Mouse (Mus musculus) cortical plate, adult 2 months (tissue): ENCODE measurements around the gene Vegfb. TPM values are rescaled to one million over a fixed set of nuclear protein-coding genes. Genes with fewer than 3 reads are reported as not detected.
A peak's percentile ranks its signal among the peaks of the same experiment; 100 is the strongest.
"Not testable (repeated sequence)": the region's sequence is repeated elsewhere in the genome, so short reads cannot be mapped to it uniquely, and the experiment has no call there.

Source experiments
- H3K27ac ChIP-seq: fragments of 200-500 bp; 2 replicates; pipeline ENCODE4 v1.5.1; 2012; ENCODE audit warnings: low read length, control low read depth, inconsistent platforms; ENCODE audit not compliant: insufficient read depth
- H3K4me1 ChIP-seq: fragments of 200-500 bp; 2 replicates; pipeline ENCODE4 v1.6.1; 2011; ENCODE audit warnings: low read length; ENCODE audit not compliant: control insufficient read depth, insufficient read depth
- H3K4me3 ChIP-seq: fragments of 200-500 bp; 2 replicates; pipeline ENCODE4 v1.5.1; 2011; ENCODE audit warnings: mild to moderate bottlenecking, low read length, control low read depth; ENCODE audit not compliant: insufficient read depth
- CTCF ChIP-seq: fragments of 200-500 bp; IDR thresholded peaks from 2 replicates; pipeline ENCODE4 v1.5.1; 2011; ENCODE audit warnings: mild to moderate bottlenecking, control low read depth, low read length; ENCODE audit not compliant: insufficient read depth; ENCODE audit errors: extremely low read depth
- POLR2A ChIP-seq: fragments of 200-500 bp; IDR thresholded peaks from 2 replicates; pipeline ENCODE4 v1.6.1; 2011; ENCODE audit warnings: mild to moderate bottlenecking, low read length, control low read depth; ENCODE audit not compliant: insufficient read depth; ENCODE audit errors: extremely low read depth
- polyA plus RNA-seq: library from polyadenylated mRNA; depleted of rRNA; stranded (reverse); fragments of >200 nt; gene quantifications from 2 replicates; pipeline ENCODE4 v1.2.3, GENCODE M21; 2012

Vegfb gene
- polyA plus RNA-seq, 1 experiment: 99.6 TPM

DNA sequence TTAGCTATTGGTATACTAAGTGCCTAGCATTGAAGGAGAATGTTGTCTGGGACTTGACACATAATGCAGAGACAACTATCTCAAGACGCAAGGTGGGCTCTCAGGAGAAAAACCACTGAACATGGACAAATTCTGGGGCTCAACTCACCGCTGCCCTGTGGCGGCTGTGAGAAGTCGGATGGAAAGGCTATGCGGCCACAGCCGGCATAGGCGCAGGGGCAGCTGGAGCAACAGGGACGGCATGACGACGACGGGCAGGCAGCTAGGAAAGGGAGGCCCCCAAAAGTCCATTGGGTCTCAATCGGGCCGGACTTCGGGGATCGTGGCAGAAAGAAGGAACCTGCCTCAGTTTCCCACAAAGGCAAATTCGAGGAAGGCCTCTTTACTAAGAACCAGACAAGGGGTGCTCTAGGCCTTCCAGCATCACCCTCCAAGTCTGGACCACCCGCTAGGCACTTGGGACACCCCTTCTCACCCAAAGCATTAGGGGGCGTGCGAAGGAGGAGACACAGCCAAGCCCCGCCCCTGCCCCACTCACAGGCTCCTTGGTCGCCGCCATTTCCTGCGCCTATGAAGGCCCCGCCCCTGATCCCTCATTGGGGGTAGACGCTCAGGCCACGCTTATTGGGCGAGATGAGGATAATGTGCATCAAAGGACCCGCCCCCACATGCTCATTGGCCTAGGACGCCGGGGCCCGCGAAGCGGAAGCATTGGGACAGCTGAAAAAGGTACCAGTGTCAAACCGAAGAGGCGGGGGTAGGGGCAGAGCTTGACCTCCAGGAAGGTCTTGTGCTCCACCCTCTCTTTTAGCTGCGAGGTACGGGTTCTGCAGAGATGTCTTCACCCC is 4.8 kb upstream of the Vegfb start, which contains the start of gene Dnajc4:
Gene Dnajc4, minus strand, starts transcription at position 562 of the 848 bp plus-strand sequence.
- H3K4me1 ChIP-seq: peaks cover 5% of the 10 kb centered on the region; the same call in 1 of the 2 replicates
- TF ChIP-seq CTCF (no peak), POLR2A (0 out of 2 replicates have a peak, but pooled peaks have one; percentile 5)

DNA sequence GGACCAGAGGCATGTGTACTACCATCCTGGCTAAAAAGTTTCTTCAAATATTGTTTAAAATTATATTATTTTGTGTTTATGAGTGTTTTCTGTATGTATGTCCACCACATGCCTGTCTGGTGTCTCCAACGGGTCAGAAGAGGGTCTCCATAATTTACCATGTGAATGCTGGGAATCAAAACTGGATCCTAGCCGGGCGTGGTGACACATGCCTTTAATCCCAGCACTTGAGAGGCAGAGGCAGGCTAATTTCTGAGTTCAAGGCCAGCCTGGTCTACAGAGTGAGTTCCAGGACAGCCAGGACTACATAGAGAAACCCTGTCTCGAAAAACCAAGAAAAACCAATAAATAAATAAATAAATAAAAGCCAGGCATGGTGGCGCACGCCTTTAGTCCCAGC is 3.7 kb upstream of the Vegfb start:
- H3K4me1 ChIP-seq: not testable (repeated sequence)

More for the DNA sequence above, 4.8 kb upstream of the Vegfb start, which contains the start of gene Dnajc4:
- Histone ChIP-seq H3K4me3 (peak within 1 kb of the TSS; percentile 47), H3K27ac (no peak within 1 kb of the TSS)

DNA sequence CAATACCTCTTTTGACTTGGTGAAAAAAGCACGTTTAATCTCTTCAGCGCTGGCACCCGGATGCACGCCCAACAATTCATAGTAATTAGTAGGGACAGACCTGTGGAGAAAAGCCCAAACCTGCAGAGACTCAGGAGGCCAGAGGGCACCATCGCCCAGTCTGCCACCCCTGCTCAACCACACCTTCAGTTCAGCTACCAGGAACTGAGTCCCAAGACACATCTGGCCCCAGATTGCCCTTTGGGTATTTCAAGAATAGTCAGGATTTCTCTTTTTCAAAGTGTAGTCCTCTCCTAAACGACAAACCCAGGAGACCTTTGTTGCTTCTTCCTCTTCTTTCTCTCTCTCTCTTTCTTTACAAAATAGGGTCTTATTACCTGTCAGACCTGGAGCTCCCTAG is 3.3 kb upstream of the Vegfb start:
- TF ChIP-seq POLR2A (no peak), CTCF (no peak)
- no peak overlapping the region for H3K4me3 ChIP-seq
- H3K4me1 ChIP-seq: 0 out of 2 replicates have a peak, but pooled peaks cover 2% of the 10 kb centered on the region
- no peak overlapping the region for H3K27ac ChIP-seq

More for the DNA sequence above, 3.7 kb upstream of the Vegfb start:
- H3K4me3 ChIP-seq, H3K27ac ChIP-seq: not testable (repeated sequence)

DNA sequence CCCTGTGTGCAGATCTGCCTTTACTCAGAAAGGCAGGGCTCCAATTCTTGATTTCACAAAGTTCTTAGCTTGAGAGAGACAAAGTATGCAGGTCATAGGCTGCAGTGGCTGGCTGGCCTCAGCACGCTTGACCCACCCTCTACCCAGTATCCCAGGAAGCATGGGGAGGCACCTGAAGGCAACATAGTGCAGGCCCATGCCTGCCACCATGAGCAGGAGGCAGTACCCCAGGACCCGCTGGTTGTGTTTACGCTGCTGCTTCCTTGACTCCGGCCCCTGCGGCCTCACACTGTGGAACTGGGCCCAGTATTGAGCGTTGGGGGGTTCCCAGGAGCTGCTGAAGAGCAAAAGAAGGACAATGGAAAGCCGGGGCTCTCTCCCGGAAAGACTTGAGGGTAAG is 1.8 kb upstream of the Vegfb start:
- no peak for TF ChIP-seq CTCF
- no peak for TF ChIP-seq POLR2A
- Histone ChIP-seq H3K27ac (no peak overlapping the region), H3K4me3 (no peak overlapping the region), H3K4me1 (0 out of 2 replicates have a peak, but pooled peaks cover 2% of the 10 kb centered on the region)

DNA sequence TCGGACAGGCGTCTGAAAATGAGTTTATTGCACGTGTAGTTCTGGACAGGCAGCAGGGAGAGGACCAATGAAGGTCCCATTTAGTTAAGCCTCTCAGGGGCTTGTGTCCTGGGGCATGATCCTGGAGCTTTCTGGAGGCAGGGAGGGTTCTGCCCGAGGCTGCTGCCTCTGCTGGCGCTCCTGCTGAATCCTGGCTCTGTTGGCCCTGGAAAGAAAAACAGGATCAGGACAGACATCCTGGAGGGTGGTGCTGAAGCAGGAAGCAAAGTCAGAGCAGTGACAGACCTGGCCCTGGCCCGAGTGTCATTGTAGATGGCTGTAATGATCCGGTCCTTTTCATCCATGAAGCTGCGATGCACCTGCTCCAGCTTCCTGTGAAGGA is 444 bp upstream of the Vegfb start:
- TF ChIP-seq POLR2A (no peak), CTCF (no peak)
- Histone ChIP-seq H3K27ac (peak overlapping the region; percentile 78), H3K4me3 (peak overlapping the region; percentile 80), H3K4me1 (0 out of 2 replicates have a peak, but pooled peaks cover 2% of the 10 kb centered on the region)

DNA sequence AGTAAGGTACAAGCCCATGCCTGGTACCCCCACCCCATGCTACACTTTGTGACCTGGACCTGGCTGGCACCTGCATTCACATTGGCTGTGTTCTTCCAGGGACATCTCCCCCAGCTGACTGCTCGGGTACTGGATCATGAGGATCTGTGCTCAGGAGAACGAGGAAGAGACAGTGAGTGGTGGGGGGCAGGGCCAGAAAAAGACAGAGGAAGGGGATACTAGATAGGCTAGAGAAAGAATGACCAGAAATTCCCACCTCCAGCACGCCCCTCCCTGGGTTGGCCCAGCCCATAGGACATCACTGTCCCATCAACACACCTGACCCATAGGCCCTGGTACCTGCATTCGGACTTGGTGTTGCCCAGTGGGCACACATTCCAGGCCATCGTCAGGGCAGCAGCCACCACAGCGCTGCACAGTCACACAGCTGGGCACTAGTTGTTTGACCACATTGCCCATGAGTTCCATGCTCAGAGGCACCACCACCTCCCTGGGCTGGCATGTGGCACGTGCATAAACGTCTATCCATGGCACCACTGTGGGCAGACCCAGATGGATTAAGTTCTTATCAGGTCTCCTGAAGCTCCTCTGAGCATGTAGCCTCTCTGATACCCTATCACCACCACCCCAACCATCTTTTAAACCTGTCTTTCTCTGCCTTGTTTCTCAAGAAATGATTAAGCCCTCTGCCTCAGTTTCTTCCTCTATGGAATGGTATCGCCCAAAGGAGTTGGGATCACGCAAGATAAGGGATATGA is 1.3 kb downstream of the Vegfb start:
- H3K4me1 ChIP-seq: 0 out of 2 replicates have a peak, but pooled peaks cover 2% of the 10 kb centered on the region
- no peak for TF ChIP-seq CTCF
- TF ChIP-seq POLR2A: no peak
- H3K4me3 ChIP-seq: no peak overlapping the region; the same call in 1 of the 2 replicates
- H3K27ac ChIP-seq: 0 out of 2 replicates have a peak overlapping the region, but pooled peaks have one; percentile 92

DNA sequence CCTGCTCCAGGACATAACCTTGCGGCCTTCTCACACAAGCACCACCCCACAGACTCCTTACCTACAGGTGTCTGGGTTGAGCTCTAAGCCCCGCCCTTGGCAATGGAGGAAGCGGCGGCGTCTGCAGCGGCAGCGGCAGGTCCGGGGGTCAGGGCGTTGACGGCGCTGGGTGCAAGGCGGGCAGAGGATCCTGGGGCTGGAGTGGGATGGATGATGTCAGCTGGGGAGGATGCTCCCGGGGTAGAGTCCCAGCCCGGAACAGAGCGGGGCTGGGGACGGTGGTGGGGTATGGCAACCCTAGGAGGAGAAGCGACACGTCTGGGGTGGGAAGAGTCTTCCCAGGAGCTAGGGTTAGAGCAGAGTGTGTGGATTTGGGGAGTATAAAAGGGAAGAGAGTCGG is 2.2 kb downstream of the Vegfb start:
- TF ChIP-seq CTCF: no peak
- no peak for TF ChIP-seq POLR2A
- Histone ChIP-seq H3K4me1 (0 out of 2 replicates have a peak, but pooled peaks cover 2% of the 10 kb centered on the region), H3K4me3 (no peak overlapping the region), H3K27ac (no peak overlapping the region)

DNA sequence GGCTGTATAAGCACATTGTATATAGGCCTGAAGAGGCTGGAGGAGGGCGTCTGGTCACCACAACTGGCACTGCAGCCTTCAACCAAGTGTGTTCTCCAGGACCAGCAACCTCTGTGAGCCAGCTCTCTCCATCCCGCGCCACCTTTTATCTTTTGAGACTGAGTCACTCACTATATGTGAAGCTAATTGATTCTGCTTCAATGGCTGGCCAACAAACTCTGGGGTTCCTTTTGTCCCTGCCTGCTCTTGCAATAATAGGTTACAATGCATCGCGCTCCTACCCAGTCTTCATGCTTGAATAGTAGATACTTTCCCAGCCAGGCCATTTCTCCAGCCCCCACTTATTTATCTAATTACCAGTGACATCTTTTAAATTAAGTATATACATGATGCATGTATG is 3.8 kb downstream of the Vegfb start:
- Histone ChIP-seq H3K4me1 (peaks cover 4% of the 10 kb centered on the region; the same call in 1 of the 2 replicates), H3K4me3 (no peak overlapping the region), H3K27ac (no peak overlapping the region)
- TF ChIP-seq CTCF: no peak
- TF ChIP-seq POLR2A: no peak

DNA sequence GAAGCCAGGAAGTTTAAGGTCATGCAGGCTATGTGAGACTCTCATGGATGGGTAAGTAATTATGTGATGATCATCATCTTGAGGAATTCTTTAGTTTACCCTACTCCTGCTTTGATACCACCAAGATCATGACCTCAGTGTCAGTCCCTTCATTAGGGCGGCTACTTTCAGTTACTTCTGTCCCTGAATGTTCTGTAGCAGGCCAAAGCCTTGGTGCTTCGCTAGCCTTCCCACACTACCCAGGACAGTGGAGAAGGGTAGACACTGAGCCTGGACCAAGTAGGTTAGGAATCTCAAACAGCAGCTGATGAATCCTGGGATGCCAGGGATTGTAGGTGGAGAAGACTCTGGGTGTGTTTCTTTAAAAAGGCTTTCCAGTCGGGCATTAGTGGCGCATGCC is 6.0 kb downstream of the Vegfb start:
- Histone ChIP-seq H3K4me1 (peaks cover 4% of the 10 kb centered on the region; the same call in 1 of the 2 replicates), H3K4me3 (peak overlapping the region; percentile 65; the same call in 1 of the 2 replicates), H3K27ac (no peak overlapping the region)
- no peak for TF ChIP-seq POLR2A
